Mouse (Mus musculus) cerebellum, adult (tissue): ENCODE measurements around the gene Cog7.
A peak's percentile ranks its signal among the peaks of the same experiment; 100 is the strongest.

Source experiments
- ATAC-seq: cut with Nextera tagmentation; 2 replicates; pipeline ENCODE4 v1.9.2; 2017; ENCODE audit warnings: mild to moderate bottlenecking, moderate library complexity, mixed read lengths; ENCODE audit not compliant: insufficient number of reproducible peaks, low FRiP score, low TSS enrichment

Cog7 gene

GRCm38 (mm10) chr7:121955802-121956201 lies 25.7 kb downstream of the Cog7 start:
- no peak for ATAC-seq

GRCm38 (mm10) chr7:121954891-121955669 lies 26.4 kb downstream of the Cog7 start:
- no peak for ATAC-seq

GRCm38 (mm10) chr7:121947513-121947912 lies 34.0 kb downstream of the Cog7 start:
- ATAC-seq, result no peak

- ATAC-seq, result no peak
Observed at GRCm38 (mm10) chr7:121946196-121946595, 35.3 kb downstream of the Cog7 start.

GRCm38 (mm10) chr7:121942371-121942770 lies 39.1 kb downstream of the Cog7 start:
- ATAC-seq, result no peak

- no peak for ATAC-seq
Observed at GRCm38 (mm10) chr7:121941640-121942039, 39.9 kb downstream of the Cog7 start.

DNA sequence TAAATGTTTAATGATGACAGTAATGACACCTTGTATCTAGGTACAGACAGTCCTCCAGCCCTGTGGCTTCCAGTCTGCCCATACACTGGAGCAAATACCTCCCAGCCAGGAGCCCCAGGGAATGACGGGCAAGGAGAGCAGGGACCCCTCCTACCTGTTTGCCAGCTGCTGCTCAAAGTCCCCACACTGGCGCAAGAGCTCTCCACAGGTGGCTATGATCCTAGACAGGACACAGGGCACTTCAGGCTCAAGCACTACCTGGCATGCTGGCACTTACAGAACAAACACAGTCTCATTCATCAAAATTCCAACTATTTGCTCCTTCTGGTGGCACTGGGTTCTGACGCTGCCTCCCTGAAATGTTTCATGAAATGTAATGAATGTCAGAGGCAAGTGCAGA lies 40.5 kb downstream of the Cog7 start:
- ATAC-seq, result no peak

DNA sequence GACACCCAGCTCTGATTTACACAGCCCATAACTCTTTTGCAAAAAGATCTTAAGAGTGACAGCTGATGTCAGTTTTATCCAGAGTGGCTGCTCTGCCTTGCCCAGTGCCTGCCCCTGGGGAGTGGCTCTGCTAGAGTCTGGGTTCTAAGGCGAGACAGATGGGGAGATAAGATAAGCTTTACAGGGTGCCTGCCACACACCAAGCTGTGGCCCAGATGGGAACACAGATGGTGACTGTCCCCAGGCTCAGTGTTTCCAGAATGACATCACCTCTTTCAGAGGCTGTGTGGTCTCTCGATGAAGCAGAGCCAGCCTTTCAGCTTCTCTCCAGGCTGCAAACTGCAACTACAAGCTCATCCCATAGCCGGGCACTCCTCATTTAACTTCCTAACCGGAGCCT lies 41.8 kb downstream of the Cog7 start:
- ATAC-seq, result peak; percentile 79

DNA sequence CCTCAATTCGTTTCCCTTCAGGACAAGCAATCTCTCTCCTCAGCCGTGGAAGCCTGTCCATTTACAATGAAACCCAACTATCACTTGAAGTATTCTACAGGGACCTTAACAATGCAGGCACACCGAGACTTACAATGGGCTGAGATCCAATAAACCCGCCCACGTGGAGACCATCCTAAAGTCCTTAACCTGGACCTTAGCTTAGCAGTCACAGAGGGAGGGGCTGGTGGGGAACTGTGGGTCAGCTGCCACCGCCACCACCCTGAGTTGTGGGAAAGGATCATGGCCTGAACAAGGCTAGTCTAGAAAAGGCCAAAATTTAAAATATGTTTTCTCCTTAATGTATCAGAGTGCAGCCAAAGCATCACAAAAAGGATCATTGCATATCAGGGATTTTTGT lies 42.3 kb downstream of the Cog7 start:
- ATAC-seq, result no peak

- no peak for ATAC-seq
Observed at GRCm38 (mm10) chr7:121938124-121938891, 43.2 kb downstream of the Cog7 start.

DNA sequence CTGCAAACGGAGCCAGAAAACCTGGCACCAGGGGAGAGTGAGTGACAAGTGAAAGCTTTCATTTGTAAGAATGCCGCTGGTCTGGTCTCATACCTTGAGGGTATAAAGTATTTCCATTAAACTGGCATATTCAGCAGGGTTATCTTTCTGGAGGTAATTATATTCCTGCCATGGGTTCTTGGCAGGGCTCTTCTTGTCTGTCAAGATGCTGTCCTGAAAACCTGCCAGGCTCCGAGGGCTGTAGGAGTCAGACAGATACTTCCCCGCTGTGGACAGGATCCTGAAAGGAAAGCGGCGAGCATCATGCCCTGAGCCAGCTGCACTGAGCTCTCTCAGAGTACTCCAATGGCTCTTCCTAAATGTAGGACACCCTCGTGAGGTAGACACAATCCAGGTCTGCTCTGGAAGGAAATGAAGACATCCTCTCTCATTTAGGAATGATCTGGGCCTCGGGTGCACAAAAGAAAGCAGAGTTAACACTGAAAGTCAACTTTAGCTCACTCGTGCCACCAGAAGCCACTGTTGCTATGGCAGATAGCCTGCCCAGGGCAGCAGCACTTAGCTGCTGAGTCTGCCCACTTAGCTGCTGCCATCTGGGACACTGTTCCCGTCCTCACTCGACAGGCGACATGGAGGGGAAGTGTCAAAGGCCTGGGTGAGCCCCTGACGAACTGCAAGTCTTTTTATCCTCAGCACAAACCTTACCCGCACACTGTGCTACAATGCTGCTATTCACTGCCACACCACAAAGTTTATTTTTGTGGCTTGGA lies 44.5 kb downstream of the Cog7 start:
- ATAC-seq, result peak; percentile 42

DNA sequence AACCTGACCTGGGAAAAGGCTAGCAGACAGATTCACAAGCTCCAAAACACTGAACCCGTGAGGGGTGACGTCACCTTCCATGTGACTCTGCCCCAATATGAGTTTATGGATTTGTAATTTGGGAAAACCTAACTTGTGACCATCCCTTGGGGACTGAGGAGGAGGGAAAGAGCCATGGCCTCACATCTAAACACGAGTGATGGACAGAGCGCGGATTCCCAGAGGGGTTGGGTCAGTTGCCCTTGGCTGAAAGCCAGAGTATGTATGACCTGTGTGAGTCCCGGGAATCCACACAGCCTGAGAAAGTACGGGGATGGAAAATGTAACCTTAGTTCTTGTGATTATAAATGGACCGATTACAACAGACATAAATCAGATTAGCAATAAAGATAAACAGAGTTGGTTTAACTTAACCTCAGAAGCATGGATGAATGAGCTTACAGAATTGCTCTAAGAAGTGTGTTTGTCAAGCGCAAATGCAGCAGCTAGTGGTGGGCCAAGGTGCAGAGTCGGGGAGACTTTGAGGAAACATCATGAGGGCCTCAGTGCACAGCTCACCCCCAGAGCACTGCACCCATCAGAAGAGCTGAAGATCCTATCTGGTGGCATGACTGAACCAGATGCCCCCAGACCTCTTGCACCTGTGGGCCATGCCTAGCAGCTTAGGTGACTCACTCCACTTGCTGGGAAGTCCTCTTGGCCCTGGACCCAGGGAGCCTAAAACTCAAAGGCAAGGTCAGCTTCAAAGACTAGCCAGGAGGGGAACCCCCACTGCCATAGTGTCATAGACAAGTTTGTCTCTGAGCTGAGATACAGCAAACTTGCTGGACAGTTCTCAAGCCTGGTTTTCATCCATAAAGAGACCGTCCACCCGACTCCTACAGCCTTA lies 45.4 kb downstream of the Cog7 start:
- no peak for ATAC-seq

GRCm38 (mm10) chr7:121934346-121934745 lies 47.2 kb downstream of the Cog7 start:
- ATAC-seq, result no peak

DNA sequence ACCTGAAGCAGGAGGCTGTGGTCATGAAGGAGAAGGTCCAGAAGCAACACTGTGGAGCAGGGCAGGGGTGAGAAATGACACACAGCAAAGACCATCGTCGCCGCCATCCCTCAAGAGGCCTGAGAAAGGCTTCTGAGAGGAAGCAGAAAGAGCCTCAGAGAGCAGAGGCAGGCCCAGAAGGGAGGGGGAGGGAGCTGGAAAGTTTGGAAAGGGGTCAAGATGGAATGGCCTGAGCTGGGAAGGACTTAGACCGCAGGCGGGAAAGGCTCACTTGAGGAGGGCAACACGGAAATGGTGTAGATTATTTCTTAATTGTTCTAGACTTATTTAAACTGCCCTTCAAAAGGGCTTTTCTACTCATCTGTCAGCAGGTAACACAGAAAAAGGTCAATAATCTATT lies 47.8 kb downstream of the Cog7 start:
- ATAC-seq, result no peak

DNA sequence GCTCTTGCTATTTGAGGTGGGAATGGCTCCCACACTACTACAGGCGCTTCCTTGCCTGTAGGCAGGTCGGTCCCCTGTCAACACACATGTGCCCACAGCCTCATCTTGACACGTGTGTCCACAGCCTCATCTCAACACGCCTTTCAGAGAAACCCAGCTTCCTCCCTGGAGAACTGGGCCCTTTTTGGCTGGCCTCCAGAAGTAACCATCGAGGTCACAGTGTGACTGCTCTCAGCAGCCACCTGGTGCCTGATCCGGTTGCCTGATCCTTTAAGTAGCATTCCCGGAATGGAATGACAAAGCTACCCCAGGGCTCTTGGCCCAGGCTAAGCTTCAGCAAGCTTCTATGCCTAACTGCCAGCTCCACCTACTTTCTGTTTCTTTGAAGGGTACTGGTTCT lies 50.3 kb downstream of the Cog7 start:
- peak; percentile 62 for ATAC-seq

GRCm38 (mm10) chr7:121927882-121928281 lies 53.6 kb downstream of the Cog7 start:
- ATAC-seq, result no peak

- ATAC-seq, result no peak
Observed at GRCm38 (mm10) chr7:121924361-121924760, 57.1 kb downstream of the Cog7 start.

GRCm38 (mm10) chr7:121913944-121914343 lies 67.6 kb downstream of the Cog7 start:
- ATAC-seq, result no peak

DNA sequence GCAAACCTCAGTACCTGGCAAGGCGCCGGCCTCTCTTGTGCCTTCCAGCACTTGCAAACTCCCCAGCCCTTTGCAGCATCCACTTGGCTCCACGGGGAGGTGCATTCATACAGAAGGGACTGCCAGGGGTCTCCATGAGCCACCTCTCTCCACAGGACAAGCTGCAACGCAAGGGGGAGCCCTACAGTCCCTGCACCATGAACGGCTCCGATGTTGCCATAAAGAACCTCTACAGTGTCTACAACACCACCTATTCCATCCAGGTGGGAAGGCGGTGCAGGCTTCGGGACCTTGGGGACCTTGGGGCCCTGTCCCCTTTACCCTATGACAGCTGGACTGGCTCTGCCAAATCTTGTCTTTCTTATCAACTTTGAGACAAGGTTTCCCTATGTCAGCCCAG lies 69.3 kb downstream of the Cog7 start:
- no peak for ATAC-seq

- 0 out of 2 replicates have a peak, but pooled peaks have one; percentile 45 for ATAC-seq
Observed at GRCm38 (mm10) chr7:121906879-121907278, 74.6 kb downstream of the Cog7 start.
